Mouse (Mus musculus) retina, adult 2 months (tissue): ENCODE measurements at regions not wholly inside any gene's neighbourhood (a gene's known extent, or its start where the extent isn't known, plus 50 kb on each side); places are given as distances from the start of the nearest gene placed in this dataset.

Experiments
- DNase-seq: peaks from one replicate; pipeline ENCODE4 v3.0.0-alpha.2; 2012; ENCODE audit warnings: low read depth, low spot score

GRCm38 (mm10) chr1:19951680-19952248, 666.1 kb downstream of the Pkhd1 start:
- DNase-seq: no peak

DNA sequence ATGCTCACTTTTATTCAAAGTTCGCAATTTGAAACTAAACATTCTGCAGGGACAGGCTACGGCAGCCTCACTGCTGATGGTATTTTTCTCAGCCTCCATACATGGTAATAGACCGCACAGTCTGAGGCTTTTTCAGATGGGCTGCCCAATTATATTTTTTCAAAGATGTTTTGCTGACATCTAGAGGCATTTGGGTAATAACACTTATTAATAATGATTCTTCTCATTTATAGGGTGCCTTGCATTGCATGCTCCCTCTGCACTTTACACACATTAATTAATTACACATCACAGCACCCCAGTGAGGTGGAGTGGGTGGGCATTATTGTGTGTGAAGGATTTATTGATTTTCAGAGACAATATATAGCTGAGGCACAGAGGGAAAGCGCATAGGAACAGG, 644.5 kb downstream of the Pkhd1 start:
- no peak for DNase-seq

- DNase-seq: no peak
Observed at GRCm38 (mm10) chr1:19973981-19974380, 643.9 kb downstream of the Pkhd1 start.

DNA sequence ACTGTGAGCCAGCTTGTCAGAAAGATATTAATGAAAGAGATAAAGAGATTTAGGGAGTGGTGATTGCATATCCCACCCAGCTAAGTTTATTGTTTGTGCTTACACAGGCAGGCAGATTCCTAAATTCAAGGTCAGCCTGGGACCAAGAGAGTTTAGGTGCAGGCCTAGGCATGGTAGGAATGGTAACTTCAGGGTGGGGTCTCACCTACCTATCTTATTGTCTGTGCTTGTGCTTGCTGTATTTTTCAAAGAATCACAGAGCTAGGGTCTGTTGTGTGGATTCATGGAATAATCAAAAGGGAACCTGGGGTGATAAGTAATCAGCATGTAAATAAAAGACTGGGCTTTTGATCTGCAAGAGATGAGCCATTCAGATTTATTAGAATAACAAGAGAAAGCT, 642.4 kb downstream of the Pkhd1 start:
- DNase-seq: no peak

GRCm38 (mm10) chr1:19981189-19981588, 636.7 kb downstream of the Pkhd1 start:
- no peak for DNase-seq

GRCm38 (mm10) chr1:19982791-19983190, 635.1 kb downstream of the Pkhd1 start:
- no peak for DNase-seq

DNA sequence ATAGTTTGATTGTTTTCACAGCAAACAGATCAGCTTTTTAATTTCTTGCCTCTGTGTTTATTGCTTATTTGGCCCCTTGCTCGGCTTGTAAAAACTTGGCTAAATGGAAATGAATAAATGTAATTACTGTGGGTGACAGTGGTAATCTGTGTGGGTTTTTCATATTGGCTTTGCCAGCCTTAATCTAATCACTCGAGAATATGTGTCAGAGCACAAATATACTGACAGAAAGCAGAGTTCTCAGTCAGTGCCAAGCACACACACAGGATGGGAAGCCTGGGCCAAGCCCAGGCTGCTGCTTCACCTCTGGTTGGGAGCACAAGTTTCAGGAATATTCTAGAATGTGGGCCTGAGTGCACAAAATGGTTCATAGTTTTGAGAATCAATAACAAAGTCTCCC, 634.4 kb downstream of the Pkhd1 start:
- no peak for DNase-seq

DNA sequence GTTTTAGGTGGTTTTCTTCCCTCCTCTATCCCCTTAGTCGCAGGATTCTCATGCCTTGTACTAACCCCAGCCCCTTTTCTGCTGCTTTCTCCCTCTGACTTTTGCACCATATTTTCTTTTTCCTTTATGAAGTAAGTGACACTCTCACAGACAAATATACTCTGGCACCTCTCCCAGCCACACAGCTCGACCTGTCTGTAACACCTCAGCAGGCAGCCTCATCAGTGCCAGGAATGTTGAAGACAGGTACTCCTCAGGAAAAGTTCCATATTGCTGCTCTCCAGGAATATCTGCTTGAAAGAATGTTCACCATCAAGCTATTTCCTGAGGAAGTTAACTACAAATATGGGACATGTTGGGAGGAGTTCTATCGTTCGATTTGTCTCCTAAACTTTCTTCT, 627.9 kb downstream of the Pkhd1 start:
- no peak for DNase-seq
